Mouse (Mus musculus) liver, embryonic 11.5 days (tissue): Measurements from ENCODE around the gene Obsl1. TPM values are rescaled to one million over a fixed set of nuclear protein-coding genes. Genes with fewer than 3 reads are reported as not detected.

Experiments used
- ATAC-seq: fragments of 200-750 bp; cut with Nextera tagmentation; replicated peaks from 2 replicates; pipeline ENCODE4 v1.8.0; 2017; ENCODE audit warnings: moderate number of reproducible peaks, mild to moderate bottlenecking, moderate TSS enrichment, moderate library complexity; ENCODE audit not compliant: low FRiP score
- DNase-seq: peaks from one replicate; pipeline ENCODE4 v3.0.0-alpha.2; 2017; ENCODE audit warnings: low spot score
- H3K27ac ChIP-seq: fragments of 300-500 bp; sonication (generic); 2 replicates; pipeline ENCODE4 v1.5.1; 2014; ENCODE audit warnings: mild to moderate bottlenecking, low read depth, low read length, control low read depth
- H3K27me3 ChIP-seq: fragments of 300-500 bp; sonication (generic); replicated peaks from 2 replicates; pipeline ENCODE4 v1.6.1; 2014; ENCODE audit warnings: low read length, mixed read lengths; ENCODE audit not compliant: control insufficient read depth, insufficient read depth
- H3K36me3 ChIP-seq: fragments of 300-500 bp; sonication (generic); 2 replicates; pipeline ENCODE4 v1.6.1; 2014; ENCODE audit warnings: mild to moderate bottlenecking, low read length, moderate library complexity, mixed read lengths; ENCODE audit not compliant: control insufficient read depth, insufficient read depth
- H3K4me1 ChIP-seq: fragments of 300-500 bp; sonication (generic); replicated peaks from 2 replicates; pipeline ENCODE4 v1.6.1; 2014; ENCODE audit warnings: low read length, mixed read lengths; ENCODE audit not compliant: control insufficient read depth, insufficient read depth
- H3K4me2 ChIP-seq: fragments of 300-500 bp; sonication (generic); 2 replicates; pipeline ENCODE4 v1.6.1; 2014; ENCODE audit warnings: mild to moderate bottlenecking, control low read depth, moderate library complexity
- H3K4me3 ChIP-seq: fragments of 300-500 bp; sonication (generic); 2 replicates; pipeline ENCODE4 v1.5.1; 2014; ENCODE audit warnings: low read depth, low read length, control low read depth
- H3K9ac ChIP-seq: fragments of 300-500 bp; sonication (generic); 2 replicates; pipeline ENCODE4 v1.6.1; 2014; ENCODE audit warnings: low read depth, low read length, control low read depth
- H3K9me3 ChIP-seq: fragments of 300-500 bp; sonication (generic); 2 replicates; pipeline ENCODE4 v1.6.1; 2016; ENCODE audit warnings: low read length, inconsistent platforms, mixed read lengths; ENCODE audit not compliant: control insufficient read depth
- WGBS: fragments of 180-500 bp; shearing (Covaris S2); extraction: QIAGEN DNeasy Blood & Tissue Kit; methylation state at CpG from one replicate; pipeline ENCODE4 v1.1.7; 2014; 5-methylcytosine and 5-hydroxymethylcytosine counted together
- polyA plus RNA-seq: library from polyadenylated mRNA; unstranded; fragments of >200 nt; fragmentation: Nextera tagmentation; extraction: Ambion mirVana; gene quantifications from 2 replicates; pipeline ENCODE4 v1.2.1, GENCODE M21; 2014

Obsl1 gene
- polyA plus RNA-seq, 1 experiment from 2014 or later: 45.6 TPM

- Histone ChIP-seq H3K4me3 (no peak overlapping the region), H3K27ac (peak overlapping the region; percentile 73)
Observed at GRCm38 (mm10) chr1:75511437-75512210, 5.4 kb upstream of the Obsl1 start.

GRCm38 (mm10) chr1:75510154-75510553, 3.9 kb upstream of the Obsl1 start:
- H3K4me2 ChIP-seq: no peak overlapping the region
- H3K4me3 ChIP-seq: no peak overlapping the region
- H3K4me1 ChIP-seq: peaks cover 27% of the 10 kb centered on the region
- ATAC-seq (no peak), DNase-seq (no peak)
- H3K27me3 ChIP-seq: peaks cover 40% of the 10 kb centered on the region
- 52% methylated on average over 5 of the region's 5 CpGs for WGBS
- H3K27ac ChIP-seq: no peak overlapping the region
- H3K9ac ChIP-seq: no peak overlapping the region
- H3K9me3 ChIP-seq: no peaks in the 10 kb centered on the region
- H3K36me3 ChIP-seq: no peaks in the 10 kb centered on the region

More at GRCm38 (mm10) chr1:75511437-75512210, 5.4 kb upstream of the Obsl1 start:
- no peak for ATAC-seq
- Histone ChIP-seq H3K27me3 (peaks cover 25% of the 10 kb centered on the region), H3K9ac (no peak overlapping the region), H3K4me1 (peaks cover 22% of the 10 kb centered on the region), H3K9me3 (no peaks in the 10 kb centered on the region), H3K4me2 (no peak overlapping the region), H3K36me3 (no peaks in the 10 kb centered on the region)
- WGBS: 59% methylated on average over 4 of the region's 4 CpGs
- no peak for DNase-seq

GRCm38 (mm10) chr1:75509586-75509985, 3.3 kb upstream of the Obsl1 start:
- Histone ChIP-seq H3K4me1 (peaks cover 27% of the 10 kb centered on the region), H3K9me3 (no peaks in the 10 kb centered on the region), H3K36me3 (no peaks in the 10 kb centered on the region), H3K4me2 (no peak overlapping the region), H3K4me3 (no peak overlapping the region), H3K27me3 (peaks cover 46% of the 10 kb centered on the region), H3K27ac (no peak overlapping the region), H3K9ac (no peak overlapping the region)
- ATAC-seq: no peak
- 48% methylated on average over 20 of the region's 20 CpGs for WGBS
- no peak for DNase-seq

- no peaks in the 10 kb centered on the region for H3K36me3 ChIP-seq
- peak within 1 kb of the TSS; percentile 69 for H3K4me3 ChIP-seq
- peak within 1 kb of the TSS; percentile 80 for H3K9ac ChIP-seq
- H3K4me2 ChIP-seq: peak within 1 kb of the TSS; percentile 68
- no peak for ATAC-seq
- peaks cover 29% of the 10 kb centered on the region for H3K4me1 ChIP-seq
- H3K9me3 ChIP-seq: no peaks in the 10 kb centered on the region
- H3K27me3 ChIP-seq: peaks cover 55% of the 10 kb centered on the region
- H3K27ac ChIP-seq: peak within 1 kb of the TSS; percentile 92
- 45% methylated on average over 10 of the region's 10 CpGs for WGBS
- no peak for DNase-seq
Observed at GRCm38 (mm10) chr1:75507006-75507405, 754 bp upstream of the Obsl1 start, which contains the start of gene Inha. Gene Inha, plus strand, starts transcription at chr1:75507077.

GRCm38 (mm10) chr1:75505159-75505955, 895 bp downstream of the Obsl1 start:
- Histone ChIP-seq H3K9me3 (no peaks in the 10 kb centered on the region), H3K4me3 (peak overlapping the region; percentile 69), H3K4me2 (peak overlapping the region; percentile 68), H3K36me3 (peaks cover 6% of the 10 kb centered on the region; the same call in 1 of the 2 replicates), H3K27me3 (peaks cover 55% of the 10 kb centered on the region), H3K9ac (peak overlapping the region; percentile 80), H3K4me1 (peaks cover 15% of the 10 kb centered on the region), H3K27ac (peak overlapping the region; percentile 92)
- WGBS: 1% methylated on average over 83 of the region's 84 CpGs
- peak; percentile 56 for DNase-seq
- ATAC-seq: 0 out of 2 replicates have a peak, but pooled peaks have one; percentile 27

- Histone ChIP-seq H3K27me3 (peaks cover 52% of the 10 kb centered on the region), H3K4me1 (peaks cover 15% of the 10 kb centered on the region), H3K27ac (no peak overlapping the region)
Observed at GRCm38 (mm10) chr1:75504256-75505045, 1.8 kb downstream of the Obsl1 start.

GRCm38 (mm10) chr1:75503651-75503980, 2.6 kb downstream of the Obsl1 start:
- DNase-seq: no peak
- Histone ChIP-seq H3K9ac (no peak overlapping the region), H3K36me3 (peaks cover 6% of the 10 kb centered on the region; the same call in 1 of the 2 replicates), H3K27ac (no peak overlapping the region), H3K27me3 (peaks cover 46% of the 10 kb centered on the region), H3K4me2 (peak overlapping the region; percentile 68; the same call in 1 of the 2 replicates), H3K4me1 (peaks cover 15% of the 10 kb centered on the region), H3K4me3 (no peak overlapping the region), H3K9me3 (no peaks in the 10 kb centered on the region)
- 61% methylated on average over 23 of the region's 23 CpGs for WGBS
- no peak for ATAC-seq

More at GRCm38 (mm10) chr1:75504256-75505045, 1.8 kb downstream of the Obsl1 start:
- DNase-seq (no peak), ATAC-seq (no peak)
- no peak overlapping the region for H3K9ac ChIP-seq
- 61% methylated on average over 9 of the region's 9 CpGs for WGBS
- no peaks in the 10 kb centered on the region for H3K9me3 ChIP-seq
- H3K4me3 ChIP-seq: peak overlapping the region; percentile 69
- H3K36me3 ChIP-seq: peaks cover 6% of the 10 kb centered on the region; the same call in 1 of the 2 replicates
- H3K4me2 ChIP-seq: peak overlapping the region; percentile 68
